In the genomic region with DNA sequence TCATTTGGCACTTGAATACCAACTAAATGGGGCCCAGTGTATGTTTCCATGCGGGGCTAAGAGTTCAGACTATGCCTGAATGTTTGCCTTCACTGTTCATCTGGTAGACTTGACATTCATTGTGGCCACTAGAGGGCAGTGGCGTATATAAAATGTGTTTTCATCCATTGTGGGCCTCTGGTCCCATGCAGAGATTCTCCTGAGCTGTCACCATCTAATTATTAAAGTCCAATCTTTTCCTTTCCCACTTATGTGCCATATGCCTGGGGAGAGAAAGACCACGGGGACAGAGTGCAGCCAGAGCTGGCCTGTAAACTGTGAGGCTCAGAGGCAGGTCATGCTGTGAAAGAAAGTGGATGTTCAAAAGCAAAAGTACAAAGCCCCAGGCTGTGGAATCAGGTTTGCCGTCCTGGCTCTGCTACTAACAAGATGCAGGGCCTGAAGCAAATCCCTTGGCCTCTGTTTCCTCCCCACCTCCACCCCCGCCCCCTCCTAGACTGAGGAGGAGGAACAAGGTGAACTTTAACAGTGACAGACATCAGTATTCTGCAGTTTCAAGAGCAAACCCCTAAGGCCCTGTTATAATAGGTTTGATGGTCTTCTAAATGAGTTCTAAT, we compare ENCODE assay signal across 8 mouse cellular contexts.
DNase-seq lines count a peak whose midpoint lies in the region; TF ChIP-seq lines count a peak whose summit lies in the region.

No protein-coding gene starts in this region.

- intact Hi-C loops in heart, postnatal 36 days (cut with DNase I) = loop anchor here (1.0 to 2.0 kb wide), 3 partner anchors 23 to 256 kb away; no protein-coding TSS in a partner anchor

- WGBS in forebrain, embryonic 10.5 days = 10% methylated on average over 5 of the region's 5 CpGs

- peak; percentile 57 for DNase-seq in MEL-GATA-1-ER (ENCODE audit: extremely low read depth, low read depth)
- peak; percentile 70 for DNase-seq in brain, embryonic 18.5 days (ENCODE audit: low read depth, low spot score)
- DNase-seq in forebrain, embryonic 10.5 days (ENCODE audit: extremely low spot score, low spot score) = peak; percentile 73
- peak; percentile 83 for DNase-seq in heart, postnatal 36 days
- peak; percentile 75 to 87 for DNase-seq in layer of hippocampus, adult 2 months (ENCODE audit: low spot score in 2 of 2)
- DNase-seq in lung, postnatal 10 days = peak; percentile 85
- DNase-seq in retina, postnatal 1 day = peak; percentile 88
- peak; percentile 47 to 77 for DNase-seq in urinary bladder, postnatal 4 days (ENCODE audit: low spot score in 2 of 2)

- TF ChIP-seq CTCF in layer of hippocampus, adult 2 months (conservative IDR thresholded peaks at IDR 0.05) = peak; percentile 95

- peak overlapping the region; percentile 74 for H3K27ac ChIP-seq in forebrain, embryonic 10.5 days
- no peak overlapping the region; the same call in 1 of the 2 replicates for H3K27ac ChIP-seq in layer of hippocampus, adult 2 months

- peaks cover 37% of the 10 kb centered on the region for H3K27me3 ChIP-seq in forebrain, embryonic 10.5 days (ENCODE audit: poor library complexity, severe bottlenecking)

- no peak overlapping the region for H3K4me3 ChIP-seq in forebrain, embryonic 10.5 days
- H3K4me3 ChIP-seq in layer of hippocampus, adult 2 months = no peak overlapping the region

- H3K4me1 ChIP-seq in forebrain, embryonic 10.5 days = peaks cover 49% of the 10 kb centered on the region

- no peaks in the 10 kb centered on the region for H3K36me3 ChIP-seq in forebrain, embryonic 10.5 days (replicated peaks)

- no peaks in the 10 kb centered on the region for H3K9me3 ChIP-seq in forebrain, embryonic 10.5 days
